Mouse (Mus musculus): ENCODE data around the gene Rln3.

The Rln3 gene

GRCm38 (mm10) chr8:84044900-84045299 lies at the start of gene Rln3:
Gene Rln3 (minus strand): TSS chr8:84045000.
- no peak for DNase-seq (ENCODE audit: low spot score)

GRCm38 (mm10) chr8:84090585-84090984 lies 45.8 kb upstream of the Rln3 start:
- DNase-seq (ENCODE audit: low spot score), result no peak

DNA sequence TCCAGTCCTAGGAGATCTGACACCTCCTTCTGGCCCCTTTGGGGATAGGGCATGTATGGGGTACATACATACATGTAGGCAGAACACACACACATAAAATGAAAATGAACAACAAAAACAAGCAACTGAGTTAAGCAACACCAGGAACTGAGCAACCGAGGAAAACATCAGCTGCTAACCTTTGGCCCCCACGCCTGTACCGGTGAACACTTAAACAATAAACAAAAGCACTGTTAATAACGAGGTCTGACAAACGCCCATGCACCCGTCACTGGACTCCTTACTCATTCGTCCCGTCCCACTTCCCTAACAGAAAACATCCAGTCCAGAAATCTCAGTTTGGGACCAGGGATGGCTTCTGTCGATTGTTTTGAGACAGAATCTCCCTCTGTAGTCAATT lies 44.5 kb upstream of the Rln3 start:
- DNase-seq (ENCODE audit: low spot score), result no peak

- no peak for DNase-seq (ENCODE audit: low spot score)
Observed at GRCm38 (mm10) chr8:84087821-84088220, 43.0 kb upstream of the Rln3 start.

DNA sequence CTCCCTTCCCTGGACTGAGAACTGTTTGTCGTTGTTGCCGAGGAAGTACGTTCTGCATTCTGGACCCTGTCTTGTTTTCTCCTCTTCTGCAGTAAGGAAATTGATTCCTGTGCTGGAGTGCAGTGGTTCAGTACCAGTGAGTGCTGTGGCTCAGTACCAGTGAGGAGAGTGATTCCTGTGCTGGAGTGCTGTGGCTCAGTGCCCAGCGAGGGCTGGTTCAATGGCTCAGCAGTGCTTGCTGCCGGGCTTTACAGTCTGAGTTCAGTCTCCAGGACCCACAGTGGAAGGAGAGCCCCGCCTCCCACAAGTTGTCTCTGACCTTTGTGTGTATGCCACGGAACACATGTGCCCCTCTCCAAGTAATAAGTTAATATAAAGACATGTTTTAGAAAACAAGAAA lies 42.4 kb upstream of the Rln3 start:
- no peak for DNase-seq (ENCODE audit: low spot score)

GRCm38 (mm10) chr8:84084341-84085115 lies 39.7 kb upstream of the Rln3 start:
- DNase-seq (ENCODE audit: low spot score), result no peak

GRCm38 (mm10) chr8:84083829-84084241 lies 39.0 kb upstream of the Rln3 start:
- DNase-seq (ENCODE audit: low spot score), result no peak

GRCm38 (mm10) chr8:84079206-84079605 lies 34.4 kb upstream of the Rln3 start:
- no peak for DNase-seq (ENCODE audit: low spot score)

GRCm38 (mm10) chr8:84076849-84077248 lies 32.0 kb upstream of the Rln3 start:
- DNase-seq (ENCODE audit: low spot score), result no peak

DNA sequence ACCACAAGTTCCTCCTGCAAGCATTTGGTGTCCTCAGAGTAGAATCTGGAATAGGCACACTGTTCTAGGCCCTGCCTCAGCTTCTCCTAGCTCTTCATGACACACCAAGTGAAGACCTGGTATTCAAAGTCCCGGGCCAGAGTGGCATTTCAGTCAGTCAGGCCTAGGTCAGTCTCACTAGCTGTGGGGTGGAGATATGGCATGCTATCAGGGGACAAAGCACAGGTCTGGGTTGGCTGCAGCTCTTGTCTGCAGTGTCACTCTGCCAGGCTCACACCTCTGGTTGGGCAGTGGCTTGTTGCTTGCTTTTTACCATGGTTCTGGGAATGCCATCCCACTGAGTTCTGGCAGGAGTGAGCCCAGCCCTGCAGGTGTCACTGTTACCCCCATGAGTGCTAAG lies 31.6 kb upstream of the Rln3 start:
- DNase-seq (ENCODE audit: low spot score), result no peak

DNA sequence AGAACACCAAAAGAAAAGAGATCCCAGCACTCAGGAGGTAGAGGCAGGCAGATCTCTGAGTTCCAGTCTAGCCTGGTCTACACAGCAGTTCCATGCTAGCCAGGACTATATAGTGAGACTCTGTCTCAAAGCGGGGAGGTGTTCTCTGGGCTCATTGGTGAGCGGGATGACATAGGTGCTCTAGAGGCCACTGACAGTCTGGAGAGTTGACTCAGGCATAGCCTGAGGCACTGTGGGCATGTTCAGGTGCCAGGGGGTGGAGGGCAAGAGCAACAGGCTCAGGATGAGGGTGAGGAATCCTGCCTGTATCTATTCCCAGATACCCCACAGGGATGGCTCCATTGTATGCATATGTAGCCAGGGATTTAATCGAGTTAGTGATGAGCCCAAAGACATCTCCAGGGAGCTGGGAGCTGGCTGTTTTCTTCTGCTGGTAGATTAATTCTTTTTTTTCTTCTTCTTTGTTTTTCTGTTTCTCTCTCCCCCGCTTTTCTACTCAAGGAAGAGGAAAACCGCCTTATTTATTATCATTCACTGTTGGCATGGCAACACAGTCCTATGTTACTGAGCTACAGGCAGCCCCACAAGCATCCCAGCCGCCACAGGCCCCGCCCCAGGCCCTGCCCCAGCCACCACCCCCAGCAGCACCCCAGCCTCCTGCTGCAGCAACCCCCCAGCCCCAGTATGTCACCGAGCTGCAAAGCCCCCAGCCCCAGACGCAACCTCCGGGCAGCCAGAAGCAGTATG lies 28.6 kb upstream of the Rln3 start:
- no peak for DNase-seq (ENCODE audit: low spot score)

GRCm38 (mm10) chr8:84072321-84072720 lies 27.5 kb upstream of the Rln3 start:
- DNase-seq (ENCODE audit: low spot score), result no peak

GRCm38 (mm10) chr8:84071921-84072320 lies 27.1 kb upstream of the Rln3 start:
- no peak for DNase-seq (ENCODE audit: low spot score)

GRCm38 (mm10) chr8:84070667-84071066 lies 25.9 kb upstream of the Rln3 start:
- no peak for DNase-seq (ENCODE audit: low spot score)

GRCm38 (mm10) chr8:84070241-84070640 lies 25.4 kb upstream of the Rln3 start:
- DNase-seq (ENCODE audit: low spot score), result no peak

GRCm38 (mm10) chr8:84069750-84070149 lies 24.9 kb upstream of the Rln3 start:
- DNase-seq (ENCODE audit: low spot score), result no peak

DNA sequence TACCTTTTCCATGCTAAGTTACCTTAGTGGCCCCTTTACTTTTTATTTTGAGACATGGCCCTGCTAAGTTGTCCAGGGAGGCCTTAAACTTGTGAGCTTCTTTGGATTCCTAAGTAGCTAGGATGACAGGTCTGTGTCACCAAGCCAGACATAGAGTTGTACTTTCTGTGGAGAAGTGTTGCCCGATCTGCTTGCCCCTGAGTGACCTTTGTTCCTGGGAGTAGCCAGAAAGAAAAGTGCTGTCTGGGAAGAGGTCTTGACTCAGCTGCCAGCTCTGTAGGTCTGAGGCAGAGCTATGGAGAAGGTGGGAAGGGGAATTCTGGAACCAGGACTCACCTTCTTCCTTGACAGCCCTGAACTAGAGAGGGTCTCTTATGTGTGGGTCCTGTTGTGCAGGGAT lies 24.4 kb upstream of the Rln3 start:
- no peak for DNase-seq (ENCODE audit: low spot score)

- no peak for DNase-seq (ENCODE audit: low spot score)
Observed at GRCm38 (mm10) chr8:84068316-84069035, 23.7 kb upstream of the Rln3 start.

- DNase-seq (ENCODE audit: low spot score), result no peak
Observed at GRCm38 (mm10) chr8:84067911-84068310, 23.1 kb upstream of the Rln3 start.

- peak; percentile 86 for DNase-seq (ENCODE audit: low spot score)
Observed at GRCm38 (mm10) chr8:84067047-84067573, 22.3 kb upstream of the Rln3 start.

- peak; percentile 98 for DNase-seq (ENCODE audit: low spot score)
Observed at GRCm38 (mm10) chr8:84066291-84066930, 21.6 kb upstream of the Rln3 start, which contains the start of gene Rfx1. Gene Rfx1 (plus strand): TSS chr8:84066834.
